ENCODE assay signal across 8 mouse cellular contexts in the genomic region with DNA sequence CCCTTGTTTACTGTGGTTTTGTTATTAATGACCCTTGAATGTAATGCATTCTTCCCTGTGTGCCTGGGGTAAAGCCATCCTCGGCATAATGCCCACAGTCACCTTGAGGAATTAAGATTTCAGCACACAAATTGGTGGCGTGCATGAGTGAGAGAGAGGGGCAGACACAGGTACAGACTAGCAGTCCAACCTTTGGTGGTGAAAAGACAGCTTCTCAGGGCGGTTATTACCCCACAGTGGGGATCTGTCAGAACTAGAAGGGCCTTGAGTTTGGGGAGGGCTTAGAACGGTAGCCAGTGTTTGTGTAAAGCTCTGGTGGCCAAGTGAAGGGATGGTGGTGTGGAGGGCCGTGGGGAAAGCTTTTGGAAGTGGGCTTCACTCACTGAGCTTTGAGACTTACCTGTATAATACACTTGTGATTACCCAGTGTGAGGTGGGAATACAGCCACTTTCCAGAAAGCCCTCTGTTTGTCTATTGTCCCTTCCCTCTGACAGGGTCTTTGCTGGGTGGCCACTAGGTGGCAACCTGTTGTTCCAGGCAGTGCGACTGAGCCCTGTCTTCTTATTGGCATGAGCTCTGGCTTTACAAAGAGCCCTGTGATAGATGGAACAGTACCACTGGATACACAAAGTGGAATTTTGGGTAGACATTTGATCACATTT. TPM values are rescaled to one million over a fixed set of nuclear protein-coding genes. Genes with fewer than 3 reads are reported as not detected.
A peak's percentile ranks its signal among the peaks of the same experiment; 100 is the strongest.
DNase-seq lines count a peak whose midpoint lies in the region; ATAC-seq and TF ChIP-seq lines count a peak whose summit lies in the region.

No protein-coding gene starts in this region.

- peak; percentile 51; the same call in 1 of the 2 replicates for TF ChIP-seq CTCF in spleen, adult 2 months (IDR thresholded peaks at IDR 0.05; ENCODE audit: extremely low read depth, insufficient read depth, insufficient read length, insufficient replicate concordance)
- peak; percentile 59; the same call in 1 of the 2 replicates for TF ChIP-seq CTCF in thymus, adult 2 months (IDR thresholded peaks at IDR 0.05; ENCODE audit: borderline replicate concordance, control insufficient read depth, extremely low read depth, insufficient read depth, low read length, poor library complexity)

- no peaks in the 10 kb centered on the region for H3K36me3 ChIP-seq in spleen, adult 2 months (ENCODE audit: control insufficient read depth, insufficient read depth, low read length)
- peaks cover 52% of the 10 kb centered on the region for H3K36me3 ChIP-seq in forebrain, embryonic 14.5 days (ENCODE audit: control insufficient read depth, insufficient read depth, low read length)
- peaks cover 27% of the 10 kb centered on the region for H3K36me3 ChIP-seq in intestine, embryonic 14.5 days (ENCODE audit: control insufficient read depth, insufficient read depth, low read length)
- H3K36me3 ChIP-seq in midbrain, embryonic 15.5 days (replicated peaks) = no peaks in the 10 kb centered on the region; the same call in 1 of the 2 replicates
- H3K36me3 ChIP-seq in thymus, adult 2 months (ENCODE audit: control insufficient read depth, insufficient read depth, low read length) = no peaks in the 10 kb centered on the region

- no peak for DNase-seq in spleen, adult 2 months (ENCODE audit: low read depth in 1 of 2, low spot score in 2 of 2)
- DNase-seq in spleen, adult 12 weeks (ENCODE audit: low spot score) = no peak
- DNase-seq in forebrain, embryonic 14.5 days (ENCODE audit: low spot score) = peak; percentile 80
- DNase-seq in intestine, embryonic 14.5 days (ENCODE audit: low spot score) = peak; percentile 59
- DNase-seq in left cerebral cortex, postnatal 10 days (ENCODE audit: extremely low spot score in 1 of 2, low spot score in 2 of 2) = peak; percentile 48 to 58
- DNase-seq in thymus, adult 2 months = peak; percentile 44

- TF ChIP-seq POLR2A in spleen, adult 2 months (IDR thresholded peaks at IDR 0.05; ENCODE audit: low read depth, low read length) = no peak
- no peak for TF ChIP-seq POLR2A in thymus, adult 2 months (IDR thresholded peaks at IDR 0.05; ENCODE audit: control insufficient read depth, extremely low read depth, insufficient read depth, low read length, poor library complexity)

- H3K9me3 ChIP-seq in forebrain, embryonic 14.5 days (replicated peaks; ENCODE audit: control insufficient read depth, low read length) = no peaks in the 10 kb centered on the region
- H3K9me3 ChIP-seq in intestine, embryonic 14.5 days (ENCODE audit: control insufficient read depth, low read length) = no peaks in the 10 kb centered on the region
- H3K9me3 ChIP-seq in midbrain, embryonic 15.5 days = no peaks in the 10 kb centered on the region

- no peaks in the 10 kb centered on the region for H3K4me1 ChIP-seq in spleen, adult 2 months (ENCODE audit: control insufficient read depth, insufficient read depth, insufficient read length)
- no peaks in the 10 kb centered on the region for H3K4me1 ChIP-seq in forebrain, embryonic 14.5 days (ENCODE audit: control insufficient read depth, insufficient read depth, low read length)
- peaks cover 6% of the 10 kb centered on the region; the same call in 1 of the 2 replicates for H3K4me1 ChIP-seq in intestine, embryonic 14.5 days (replicated peaks; ENCODE audit: control insufficient read depth, insufficient read depth, low read length)
- no peaks in the 10 kb centered on the region for H3K4me1 ChIP-seq in midbrain, embryonic 15.5 days
- no peaks in the 10 kb centered on the region for H3K4me1 ChIP-seq in thymus, adult 2 months (replicated peaks; ENCODE audit: control insufficient read depth, insufficient read depth, low read length)

- H3K27ac ChIP-seq in spleen, adult 2 months (ENCODE audit: insufficient read depth, low read length) = no peak overlapping the region
- no peak overlapping the region for H3K27ac ChIP-seq in forebrain, embryonic 14.5 days (ENCODE audit: low read depth, low read length)
- no peak overlapping the region for H3K27ac ChIP-seq in intestine, embryonic 14.5 days (ENCODE audit: low read depth)
- no peak overlapping the region for H3K27ac ChIP-seq in midbrain, embryonic 15.5 days
- H3K27ac ChIP-seq in thymus, adult 2 months (ENCODE audit: control insufficient read depth, insufficient read depth, low read length) = no peak overlapping the region

- no peaks in the 10 kb centered on the region for H3K27me3 ChIP-seq in spleen, adult 2 months (ENCODE audit: control insufficient read depth, insufficient read depth, low read length)
- H3K27me3 ChIP-seq in forebrain, embryonic 14.5 days (replicated peaks; ENCODE audit: control insufficient read depth, insufficient read depth, low read length) = no peaks in the 10 kb centered on the region
- no peaks in the 10 kb centered on the region for H3K27me3 ChIP-seq in intestine, embryonic 14.5 days (replicated peaks; ENCODE audit: control insufficient read depth, insufficient read depth, low read length)
- no peaks in the 10 kb centered on the region for H3K27me3 ChIP-seq in midbrain, embryonic 15.5 days (replicated peaks)
- H3K27me3 ChIP-seq in thymus, adult 2 months (ENCODE audit: control insufficient read depth, insufficient read depth, low read length) = no peaks in the 10 kb centered on the region

- no peak overlapping the region for H3K9ac ChIP-seq in forebrain, embryonic 14.5 days (ENCODE audit: low read length)
- H3K9ac ChIP-seq in intestine, embryonic 14.5 days (ENCODE audit: low read length) = no peak overlapping the region
- H3K9ac ChIP-seq in midbrain, embryonic 15.5 days = no peak overlapping the region

- H3K4me2 ChIP-seq in forebrain, embryonic 14.5 days (ENCODE audit: low read length) = no peak overlapping the region
- H3K4me2 ChIP-seq in intestine, embryonic 14.5 days (ENCODE audit: low read length) = no peak overlapping the region
- H3K4me2 ChIP-seq in midbrain, embryonic 15.5 days = no peak overlapping the region

- intact Hi-C loops in left cerebral cortex, postnatal 10 days (cut with DNase I) = loop anchor here (2.0 to 5.0 kb wide), 2 partner anchors 93 to 108 kb away; a partner anchor contains a TSS

- WGBS in spleen, adult 2 months = 78% methylated on average over 6 of the region's 6 CpGs
- 58% methylated on average over 6 of the region's 6 CpGs for WGBS in forebrain, embryonic 14.5 days
- 70% methylated on average over 6 of the region's 6 CpGs for WGBS in intestine, embryonic 14.5 days
- 53% methylated on average over 6 of the region's 6 CpGs for WGBS in midbrain, embryonic 15.5 days
- 82% methylated on average over 6 of the region's 6 CpGs for WGBS in thymus, adult 2 months

- no peak overlapping the region for H3K4me3 ChIP-seq in spleen, adult 2 months (ENCODE audit: extremely low read depth, insufficient read depth, insufficient read length)
- H3K4me3 ChIP-seq in forebrain, embryonic 14.5 days (ENCODE audit: low read depth, low read length) = no peak overlapping the region
- H3K4me3 ChIP-seq in intestine, embryonic 14.5 days (ENCODE audit: low read depth, low read length) = no peak overlapping the region
- no peak overlapping the region for H3K4me3 ChIP-seq in midbrain, embryonic 15.5 days
- no peak overlapping the region for H3K4me3 ChIP-seq in thymus, adult 2 months (ENCODE audit: control insufficient read depth, insufficient read depth, low read length)

- peak; percentile 62; the same call in 1 of the 2 replicates for ATAC-seq in cerebellum, adult (ENCODE audit: insufficient number of reproducible peaks, low FRiP score, low TSS enrichment)
- peak; percentile 93 for ATAC-seq in forebrain, embryonic 14.5 days
- no peak for ATAC-seq in intestine, embryonic 14.5 days (replicated peaks; ENCODE audit: low FRiP score, low TSS enrichment, low read depth)
- peak; percentile 88 for ATAC-seq in midbrain, embryonic 15.5 days (replicated peaks)

RNA-seq across cellular contexts. Expression of a gene that starts 59.2 kb away (rescaled TPM):
- 1.2 and 1.3 TPM in 2 replicates for polyA plus RNA-seq in spleen, adult 2 months (2012; rRNA removed)
- 52.8 and 55.4 TPM in 2 replicates for polyA plus RNA-seq in forebrain, embryonic 14.5 days (2014; fragmentation: Nextera tagmentation; extraction: Ambion mirVana)
- 28.3 and 30.3 TPM in 2 replicates for polyA plus RNA-seq in intestine, embryonic 14.5 days (2014; fragmentation: Nextera tagmentation; extraction: Ambion mirVana)
- 100 to 1,000 TPM; 102 to 110 TPM for total RNA-seq in left cerebral cortex, postnatal 10 days (2021)
- polyA plus RNA-seq in midbrain, embryonic 15.5 days (2015; fragmentation: Nextera tagmentation; extraction: Ambion mirVana) = 46.7 and 52.2 TPM in 2 replicates
- 2.9 and 3.9 TPM in 2 replicates for polyA plus RNA-seq in thymus, adult 2 months (2012; rRNA removed)

Comparison
In these comparisons a context has a peak if more than half of its experiments do, and no peak if none do; other contexts are left out.
1. DNase-seq: peak in forebrain, embryonic 14.5 days (single experiment), intestine, embryonic 14.5 days (single experiment), left cerebral cortex, postnatal 10 days (2 of 2) and thymus, adult 2 months (single experiment); none in spleen, adult 2 months (0 of 2) and spleen, adult 12 weeks (single experiment).